Mouse (Mus musculus) neural tube, embryonic 14.5 days (tissue): ENCODE measurements around the gene Tmtc1. TPM values are rescaled to one million over a fixed set of nuclear protein-coding genes. Genes with fewer than 3 reads are reported as not detected.

Experiments
- ATAC-seq: fragments of 200-750 bp; cut with Nextera tagmentation; 2 replicates; pipeline ENCODE4 v1.8.0; 2017; ENCODE audit warnings: low read depth, mild to moderate bottlenecking, moderate TSS enrichment, moderate library complexity
- H3K27ac ChIP-seq: fragments of 300-500 bp; sonication (generic); 2 replicates; pipeline ENCODE4 v1.5.1; 2014; ENCODE audit warnings: low read depth, mild to moderate bottlenecking, control low read depth, low read length, moderate library complexity, mixed read lengths
- H3K27me3 ChIP-seq: fragments of 300-500 bp; sonication (generic); 2 replicates; pipeline ENCODE4 v1.6.1; 2014; ENCODE audit warnings: low read length; ENCODE audit not compliant: control insufficient read depth, insufficient read depth
- H3K36me3 ChIP-seq: fragments of 300-500 bp; sonication (generic); 2 replicates; pipeline ENCODE4 v1.6.1; 2014; ENCODE audit warnings: low read length, mixed read lengths; ENCODE audit not compliant: control insufficient read depth, insufficient read depth
- H3K4me1 ChIP-seq: fragments of 300-500 bp; sonication (generic); 2 replicates; pipeline ENCODE4 v1.6.1; 2014; ENCODE audit warnings: low read length; ENCODE audit not compliant: control insufficient read depth, insufficient read depth
- H3K4me2 ChIP-seq: fragments of 300-500 bp; sonication (generic); 2 replicates; pipeline ENCODE4 v1.6.1; 2014; ENCODE audit warnings: mild to moderate bottlenecking, low read depth, low read length, control low read depth
- H3K4me3 ChIP-seq: fragments of 300-500 bp; sonication (generic); 2 replicates; pipeline ENCODE4 v1.5.1; 2014; ENCODE audit warnings: low read depth, low read length, control low read depth, mixed read lengths
- H3K9ac ChIP-seq: fragments of 300-500 bp; sonication (generic); replicated peaks from 2 replicates; pipeline ENCODE4 v1.6.1; 2014; ENCODE audit warnings: low read depth, mild to moderate bottlenecking, control low read depth, low read length, mixed read lengths
- H3K9me3 ChIP-seq: fragments of 300-500 bp; sonication (generic); 2 replicates; pipeline ENCODE4 v1.6.1; 2016; ENCODE audit warnings: low read length; ENCODE audit not compliant: control insufficient read depth
- WGBS: fragments of 180-500 bp; shearing (Covaris S2); extraction: QIAGEN DNeasy Blood & Tissue Kit; methylation state at CpG from one replicate; pipeline ENCODE4 v1.1.7; 2014; 5-methylcytosine and 5-hydroxymethylcytosine counted together
- polyA plus RNA-seq: library from polyadenylated mRNA; unstranded; fragments of >200 nt; fragmentation: Nextera tagmentation; extraction: Ambion mirVana; gene quantifications from 2 replicates; pipeline ENCODE4 v1.2.1, GENCODE M21; 2014

Tmtc1 gene
- polyA plus RNA-seq, 1 experiment from 2014 or later = 6.2 TPM

- 79% methylated on average over 2 of the region's 2 CpGs for WGBS
These were observed 38.6 kb downstream of the Tmtc1 start for GRCm38 (mm10) chr6:148405599-148405998.

GRCm38 (mm10) chr6:148404500-148404899, 39.7 kb downstream of the Tmtc1 start:
- WGBS = 50% methylated on average over 1 of the region's 1 CpGs
- H3K27ac ChIP-seq = no peak overlapping the region
- ATAC-seq = no peak

More at GRCm38 (mm10) chr6:148405599-148405998, 38.6 kb downstream of the Tmtc1 start:
- no peak overlapping the region for H3K4me2 ChIP-seq
- no peaks in the 10 kb centered on the region for H3K4me1 ChIP-seq
- H3K27ac ChIP-seq = no peak overlapping the region
- no peaks in the 10 kb centered on the region for H3K9me3 ChIP-seq
- no peaks in the 10 kb centered on the region for H3K36me3 ChIP-seq
- H3K9ac ChIP-seq = no peak overlapping the region
- H3K4me3 ChIP-seq = no peak overlapping the region
- H3K27me3 ChIP-seq = no peaks in the 10 kb centered on the region
- ATAC-seq = no peak

GRCm38 (mm10) chr6:148403761-148404160, 40.4 kb downstream of the Tmtc1 start:
- Histone ChIP-seq H3K4me2 (no peak overlapping the region), H3K4me1 (no peaks in the 10 kb centered on the region), H3K36me3 (no peaks in the 10 kb centered on the region), H3K27ac (no peak overlapping the region), H3K4me3 (no peak overlapping the region), H3K9ac (no peak overlapping the region), H3K27me3 (no peaks in the 10 kb centered on the region), H3K9me3 (no peaks in the 10 kb centered on the region)
- ATAC-seq = no peak
- 79% methylated on average over 3 of the region's 3 CpGs for WGBS

More at GRCm38 (mm10) chr6:148404500-148404899, 39.7 kb downstream of the Tmtc1 start:
- Histone ChIP-seq H3K4me1 (no peaks in the 10 kb centered on the region), H3K4me3 (no peak overlapping the region), H3K9ac (no peak overlapping the region), H3K27me3 (no peaks in the 10 kb centered on the region), H3K4me2 (no peak overlapping the region), H3K36me3 (no peaks in the 10 kb centered on the region), H3K9me3 (no peaks in the 10 kb centered on the region)

- WGBS = 85% methylated on average over 6 of the region's 6 CpGs
- Histone ChIP-seq H3K9me3 (no peaks in the 10 kb centered on the region), H3K27me3 (no peaks in the 10 kb centered on the region), H3K4me1 (no peaks in the 10 kb centered on the region), H3K27ac (no peak overlapping the region), H3K4me2 (no peak overlapping the region), H3K4me3 (no peak overlapping the region), H3K36me3 (no peaks in the 10 kb centered on the region), H3K9ac (no peak overlapping the region)
- ATAC-seq = no peak
These were observed 43.2 kb downstream of the Tmtc1 start for GRCm38 (mm10) chr6:148401031-148401430.

- Histone ChIP-seq H3K27ac (no peak overlapping the region), H3K27me3 (no peaks in the 10 kb centered on the region), H3K4me2 (no peak overlapping the region), H3K9ac (no peak overlapping the region), H3K9me3 (no peaks in the 10 kb centered on the region), H3K4me3 (no peak overlapping the region), H3K4me1 (no peaks in the 10 kb centered on the region), H3K36me3 (no peaks in the 10 kb centered on the region)
- no peak for ATAC-seq
- WGBS = 96% methylated on average over 2 of the region's 2 CpGs
These were observed 44.6 kb downstream of the Tmtc1 start for GRCm38 (mm10) chr6:148399541-148399940.

GRCm38 (mm10) chr6:148398888-148399287, 45.3 kb downstream of the Tmtc1 start:
- Histone ChIP-seq H3K9me3 (no peaks in the 10 kb centered on the region), H3K4me2 (no peak overlapping the region), H3K4me3 (no peak overlapping the region), H3K4me1 (0 out of 2 replicates have a peak, but pooled peaks cover under 1% of the 10 kb centered on the region), H3K27me3 (no peaks in the 10 kb centered on the region), H3K9ac (no peak overlapping the region), H3K27ac (no peak overlapping the region), H3K36me3 (no peaks in the 10 kb centered on the region)
- no peak for ATAC-seq
- 85% methylated on average over 2 of the region's 2 CpGs for WGBS

GRCm38 (mm10) chr6:148397270-148397669, 46.9 kb downstream of the Tmtc1 start:
- Histone ChIP-seq H3K4me1 (peaks cover 13% of the 10 kb centered on the region), H3K27me3 (no peaks in the 10 kb centered on the region), H3K9ac (no peak overlapping the region), H3K27ac (no peak overlapping the region), H3K4me3 (no peak overlapping the region), H3K4me2 (no peak overlapping the region), H3K9me3 (no peaks in the 10 kb centered on the region), H3K36me3 (no peaks in the 10 kb centered on the region)
- 63% methylated on average over 5 of the region's 5 CpGs for WGBS
- no peak for ATAC-seq

GRCm38 (mm10) chr6:148395272-148395671, 48.9 kb downstream of the Tmtc1 start:
- Histone ChIP-seq H3K4me3 (no peak overlapping the region), H3K4me2 (no peak overlapping the region), H3K27me3 (no peaks in the 10 kb centered on the region), H3K4me1 (peaks cover 22% of the 10 kb centered on the region), H3K9me3 (no peaks in the 10 kb centered on the region), H3K27ac (no peak overlapping the region), H3K36me3 (no peaks in the 10 kb centered on the region), H3K9ac (no peak overlapping the region)
- 87% methylated on average over 3 of the region's 3 CpGs for WGBS
- ATAC-seq = no peak

GRCm38 (mm10) chr6:148394294-148394693, 49.9 kb downstream of the Tmtc1 start:
- ATAC-seq = no peak
- H3K9ac ChIP-seq = no peak overlapping the region

More at GRCm38 (mm10) chr6:148394294-148394693, 49.9 kb downstream of the Tmtc1 start:
- H3K27ac ChIP-seq = no peak overlapping the region
- no peaks in the 10 kb centered on the region for H3K27me3 ChIP-seq
- H3K4me2 ChIP-seq = no peak overlapping the region
- no peak overlapping the region for H3K4me3 ChIP-seq
- H3K4me1 ChIP-seq = peaks cover 27% of the 10 kb centered on the region
- H3K36me3 ChIP-seq = no peaks in the 10 kb centered on the region
- 75% methylated on average over 3 of the region's 3 CpGs for WGBS
- H3K9me3 ChIP-seq = no peaks in the 10 kb centered on the region
